Mouse (Mus musculus): ENCODE measurements around the gene Tmem204. TPM values are rescaled to one million over a fixed set of nuclear protein-coding genes. Genes with fewer than 3 reads are reported as not detected.

Tmem204 gene
- total and polyA plus RNA-seq, 2 experiments from 2014 or later: 10.3 to 11.9 TPM

GRCm38 (mm10) chr17:25016292-25017132 lies 66.9 kb downstream of the Tmem204 start:
- Histone ChIP-seq H3K4me1 (ENCODE audit: insufficient read depth) (peaks cover 10% of the 10 kb centered on the region), H3K9ac (peak overlapping the region; percentile 56), H3K36me3 (ENCODE audit: insufficient read depth) (peaks cover 13% of the 10 kb centered on the region), H3K27ac (ENCODE audit: low read depth, low read length) (peak overlapping the region; percentile 69), H3K4me3 (ENCODE audit: low read depth, low read length) (peak overlapping the region; percentile 92), H3K9me3 (ENCODE audit: low read length) (no peaks in the 10 kb centered on the region), H3K27me3 (ENCODE audit: insufficient read depth, low read length) (no peaks in the 10 kb centered on the region), H3K4me2 (ENCODE audit: low read depth) (peak overlapping the region; percentile 90)
- ATAC-seq: peak; percentile 88
- DNase-seq: no peak
- peak; percentile 55 for TF ChIP-seq CTCF (IDR thresholded peaks at IDR 0.05; ENCODE audit: low read depth)
- WGBS: 2% methylated on average over 55 of the region's 55 CpGs

GRCm38 (mm10) chr17:25015655-25016291 lies 67.6 kb downstream of the Tmem204 start, which contains the start of the genes Cramp1l and Ift140:
TSS of gene Cramp1l (minus strand) at chr17:25015788.
TSS of gene Ift140 (plus strand) at chr17:25016085.
- Histone ChIP-seq H3K4me3 (ENCODE audit: low read depth, low read length) (peak within 1 kb of the TSS; percentile 92), H3K27ac (ENCODE audit: low read depth, low read length) (peak within 1 kb of the TSS; percentile 86), H3K36me3 (ENCODE audit: insufficient read depth) (peaks cover 20% of the 10 kb centered on the region), H3K9me3 (ENCODE audit: low read length) (no peaks in the 10 kb centered on the region), H3K4me2 (ENCODE audit: low read depth) (peak within 1 kb of the TSS; percentile 98), H3K27me3 (ENCODE audit: insufficient read depth, low read length) (no peaks in the 10 kb centered on the region), H3K4me1 (ENCODE audit: insufficient read depth) (peaks cover 10% of the 10 kb centered on the region), H3K9ac (peak within 1 kb of the TSS; percentile 83)
- peak; percentile 100 for DNase-seq
- peak; percentile 98 for ATAC-seq
- WGBS: under 1% methylated on average over 62 of the region's 62 CpGs
- no peak for TF ChIP-seq CTCF (IDR thresholded peaks at IDR 0.05; ENCODE audit: low read depth)

DNA sequence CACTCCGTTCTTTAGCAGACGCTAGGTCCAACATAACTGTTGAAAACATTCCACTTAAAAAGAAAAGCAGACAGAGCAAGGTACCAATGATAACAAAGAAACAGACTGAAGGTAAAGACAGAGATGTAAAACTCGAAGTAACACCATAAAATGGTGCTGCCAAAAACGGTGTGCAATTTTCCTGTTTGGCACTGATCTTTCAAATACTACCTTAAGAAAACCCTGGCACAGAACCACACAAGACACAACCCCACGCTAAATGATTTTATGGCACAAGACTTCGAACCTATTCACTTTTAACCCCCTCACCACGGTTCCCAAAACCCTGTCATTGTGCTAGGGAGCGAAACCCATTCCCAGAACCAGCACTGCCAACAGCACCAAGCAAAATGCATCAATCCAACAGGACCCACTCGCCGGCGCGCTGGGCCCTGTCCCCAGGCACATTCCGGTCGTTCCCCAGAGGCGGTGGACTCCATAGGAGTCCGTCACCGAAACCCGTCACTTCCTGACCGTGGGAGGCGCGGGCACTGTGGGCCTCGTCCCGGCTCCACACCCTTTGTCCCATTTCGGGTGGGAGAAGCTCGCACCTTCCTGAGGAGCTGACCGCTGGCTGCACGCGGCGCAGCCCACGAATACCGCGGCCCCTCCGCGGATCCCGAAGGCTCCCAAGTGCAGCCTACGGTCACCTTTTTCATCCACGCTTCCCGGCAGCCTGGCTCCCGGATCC lies 68.4 kb downstream of the Tmem204 start:
- peak; percentile 22 for DNase-seq
- WGBS: under 1% methylated on average over 39 of the region's 39 CpGs
- Histone ChIP-seq H3K4me3 (ENCODE audit: low read depth, low read length) (peak overlapping the region; percentile 92), H3K4me2 (ENCODE audit: low read depth) (peak overlapping the region; percentile 98), H3K27ac (ENCODE audit: low read depth, low read length) (peak overlapping the region; percentile 86), H3K4me1 (ENCODE audit: insufficient read depth) (peaks cover 10% of the 10 kb centered on the region), H3K9ac (peak overlapping the region; percentile 83), H3K36me3 (ENCODE audit: insufficient read depth) (peaks cover 26% of the 10 kb centered on the region), H3K9me3 (ENCODE audit: low read length) (no peaks in the 10 kb centered on the region), H3K27me3 (ENCODE audit: insufficient read depth, low read length) (no peaks in the 10 kb centered on the region)
- no peak; the same call in 1 of the 2 replicates for ATAC-seq
- TF ChIP-seq CTCF (IDR thresholded peaks at IDR 0.05; ENCODE audit: low read depth): no peak

DNA sequence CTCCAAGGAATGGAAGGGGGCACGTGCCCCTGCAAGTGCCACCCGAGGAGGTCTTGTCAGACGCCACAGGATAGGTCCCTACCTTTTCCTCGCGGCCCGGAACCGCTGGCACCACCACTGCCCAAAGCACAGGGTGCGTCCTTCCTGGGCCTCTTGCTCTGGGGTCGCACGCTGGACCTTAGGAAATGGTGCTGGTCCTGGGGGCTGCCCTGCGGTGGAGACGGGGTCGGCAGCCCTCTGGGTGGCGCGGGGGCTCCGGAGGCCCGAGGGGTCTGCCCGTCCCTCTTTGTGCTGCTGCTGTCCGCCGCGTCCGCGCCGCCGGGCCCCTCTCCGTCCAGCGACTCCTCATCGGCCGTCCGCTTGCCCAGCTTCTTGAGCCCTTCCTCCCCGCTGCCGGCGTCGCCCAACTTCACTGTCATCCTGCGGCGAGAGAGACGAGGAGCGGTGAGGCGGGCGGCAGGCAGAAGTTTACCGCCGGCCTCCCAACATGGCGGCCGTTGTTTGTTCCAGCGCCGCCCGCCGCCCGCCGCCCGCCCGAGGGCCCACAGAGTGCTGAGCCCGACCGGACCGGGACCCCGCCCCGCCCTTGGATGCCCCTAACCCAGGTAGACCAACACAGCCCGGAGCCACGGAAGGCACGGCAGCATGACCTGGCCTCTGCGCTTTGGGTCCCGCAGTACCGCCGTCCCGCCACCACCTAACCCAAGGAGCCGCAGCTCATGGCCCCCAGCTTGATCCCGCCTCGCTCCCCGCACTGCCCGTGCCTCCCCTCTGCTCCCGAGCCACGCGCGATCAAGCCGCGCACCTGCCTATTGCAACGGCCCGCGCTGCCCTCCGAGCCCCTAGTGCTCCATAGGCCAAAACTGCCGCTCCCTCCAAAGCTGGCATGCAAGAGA lies 69.5 kb downstream of the Tmem204 start:
- H3K9me3 ChIP-seq (ENCODE audit: low read length): no peaks in the 10 kb centered on the region
- under 1% methylated on average over 66 of the region's 81 CpGs for WGBS
- H3K27ac ChIP-seq (ENCODE audit: low read depth, low read length): peak overlapping the region; percentile 21; the same call in 1 of the 2 replicates
- peaks cover 10% of the 10 kb centered on the region for H3K4me1 ChIP-seq (ENCODE audit: insufficient read depth)
- H3K4me2 ChIP-seq (ENCODE audit: low read depth): peak overlapping the region; percentile 98
- ATAC-seq (no peak), DNase-seq (no peak)
- H3K4me3 ChIP-seq (ENCODE audit: low read depth, low read length): peak overlapping the region; percentile 92
- TF ChIP-seq CTCF (IDR thresholded peaks at IDR 0.05; ENCODE audit: low read depth): no peak
- H3K27me3 ChIP-seq (ENCODE audit: insufficient read depth, low read length): no peaks in the 10 kb centered on the region
- H3K9ac ChIP-seq: peak overlapping the region; percentile 83
- peaks cover 29% of the 10 kb centered on the region for H3K36me3 ChIP-seq (ENCODE audit: insufficient read depth)

Other genes with a start within 250 kb of the Tmem204 start
- gene Hagh, start 243.4 kb downstream of the Tmem204 start, total RNA-seq (2014; rRNA removed): 62.0 and 62.8 TPM in 2 replicates
- 61.6 and 66.6 TPM in 2 replicates for gene Hagh, start 243.4 kb downstream of the Tmem204 start, polyA plus RNA-seq (2015; fragmentation: Nextera tagmentation; extraction: Ambion mirVana)
- 15.1 and 16.6 TPM in 2 replicates for gene Fahd1, start 233.2 kb downstream of the Tmem204 start, total RNA-seq (2014; rRNA removed)
- 13.5 and 15.6 TPM in 2 replicates for gene Fahd1, start 233.2 kb downstream of the Tmem204 start, polyA plus RNA-seq (2015; fragmentation: Nextera tagmentation; extraction: Ambion mirVana)
- 0.48 TPM in 1 of 2 replicates, not detected in the other for gene Igfals, start 217.6 kb downstream of the Tmem204 start, total RNA-seq (2014; rRNA removed)
- 0.18 TPM in 1 of 2 replicates, not detected in the other for gene Igfals, start 217.6 kb downstream of the Tmem204 start, polyA plus RNA-seq (2015; fragmentation: Nextera tagmentation; extraction: Ambion mirVana)
- 40.5 and 50.6 TPM in 2 replicates for gene Nubp2, start 197.2 kb downstream of the Tmem204 start, total RNA-seq (2014; rRNA removed)
- gene Nubp2, start 197.2 kb downstream of the Tmem204 start, polyA plus RNA-seq (2015; fragmentation: Nextera tagmentation; extraction: Ambion mirVana): 67.3 and 80.1 TPM in 2 replicates
- 75.7 and 91.0 TPM in 2 replicates for gene Spsb3, start 196.9 kb downstream of the Tmem204 start, total RNA-seq (2014; rRNA removed)
- 89.8 and 97.8 TPM in 2 replicates for gene Spsb3, start 196.9 kb downstream of the Tmem204 start, polyA plus RNA-seq (2015; fragmentation: Nextera tagmentation; extraction: Ambion mirVana)
- 35.6 and 36.6 TPM in 2 replicates for gene Eme2, start 188.5 kb downstream of the Tmem204 start, total RNA-seq (2014; rRNA removed)
- 14.7 and 17.9 TPM in 2 replicates for gene Eme2, start 188.5 kb downstream of the Tmem204 start, polyA plus RNA-seq (2015; fragmentation: Nextera tagmentation; extraction: Ambion mirVana)
- gene Mrps34, start 188.5 kb downstream of the Tmem204 start, total RNA-seq (2014; rRNA removed): 39.5 and 45.5 TPM in 2 replicates
- 128 and 138 TPM in 2 replicates for gene Mrps34, start 188.5 kb downstream of the Tmem204 start, polyA plus RNA-seq (2015; fragmentation: Nextera tagmentation; extraction: Ambion mirVana)
- gene Nme3, start 187.1 kb downstream of the Tmem204 start, total RNA-seq (2014; rRNA removed): 60.1 and 75.7 TPM in 2 replicates
- 74.7 and 81.0 TPM in 2 replicates for gene Nme3, start 187.1 kb downstream of the Tmem204 start, polyA plus RNA-seq (2015; fragmentation: Nextera tagmentation; extraction: Ambion mirVana)
- 128 and 151 TPM in 2 replicates for gene Mapk8ip3, start 146.6 kb downstream of the Tmem204 start, total RNA-seq (2014; rRNA removed)
- gene Mapk8ip3, start 146.6 kb downstream of the Tmem204 start, polyA plus RNA-seq (2015; fragmentation: Nextera tagmentation; extraction: Ambion mirVana): 50.3 and 65.1 TPM in 2 replicates
- gene Jpt2, start 122.9 kb downstream of the Tmem204 start, total RNA-seq (2014; rRNA removed): 52.3 and 64.7 TPM in 2 replicates
- 46.2 and 58.4 TPM in 2 replicates for gene Jpt2, start 122.9 kb downstream of the Tmem204 start, polyA plus RNA-seq (2015; fragmentation: Nextera tagmentation; extraction: Ambion mirVana)
- gene Cramp1l, start 67.8 kb downstream of the Tmem204 start, total RNA-seq (2014; rRNA removed): 16.2 and 21.5 TPM in 2 replicates
- 1.9 and 2.9 TPM in 2 replicates for gene Cramp1l, start 67.8 kb downstream of the Tmem204 start, polyA plus RNA-seq (2015; fragmentation: Nextera tagmentation; extraction: Ambion mirVana)
- gene Ift140, start 67.5 kb downstream of the Tmem204 start, total RNA-seq (2014; rRNA removed): 31.8 and 37.7 TPM in 2 replicates
- gene Ift140, start 67.5 kb downstream of the Tmem204 start, polyA plus RNA-seq (2015; fragmentation: Nextera tagmentation; extraction: Ambion mirVana): 11.6 and 15.2 TPM in 2 replicates
- 51.9 and 92.2 TPM in 2 replicates for gene Telo2, start 32.4 kb upstream of the Tmem204 start, total RNA-seq (2014; rRNA removed)
- gene Telo2, start 32.4 kb upstream of the Tmem204 start, polyA plus RNA-seq (2015; fragmentation: Nextera tagmentation; extraction: Ambion mirVana): 32.4 and 35.6 TPM in 2 replicates
- 1.2 TPM in 1 of 2 replicates, not detected in the other for gene Ptx4, start 37.2 kb upstream of the Tmem204 start, total RNA-seq (2014; rRNA removed)
- 0.20 and 0.54 TPM in 2 replicates for gene Ptx4, start 37.2 kb upstream of the Tmem204 start, polyA plus RNA-seq (2015; fragmentation: Nextera tagmentation; extraction: Ambion mirVana)
- 29.2 and 33.1 TPM in 2 replicates for gene Clcn7, start 49.8 kb upstream of the Tmem204 start, total RNA-seq (2014; rRNA removed)
- gene Clcn7, start 49.8 kb upstream of the Tmem204 start, polyA plus RNA-seq (2015; fragmentation: Nextera tagmentation; extraction: Ambion mirVana): 14.8 and 19.0 TPM in 2 replicates
- 0.05 TPM in 1 of 2 replicates, not detected in the other for gene Ccdc154, start 78.9 kb upstream of the Tmem204 start, total RNA-seq (2014; rRNA removed)
- not detected in 2 replicates for gene Ccdc154, start 78.9 kb upstream of the Tmem204 start, polyA plus RNA-seq (2015; fragmentation: Nextera tagmentation; extraction: Ambion mirVana)
- gene Gm38655, start 91.9 kb upstream of the Tmem204 start, total RNA-seq (2014; rRNA removed): not detected in 2 replicates
- gene Gm38655, start 91.9 kb upstream of the Tmem204 start, polyA plus RNA-seq (2015; fragmentation: Nextera tagmentation; extraction: Ambion mirVana): not detected in 2 replicates
- 23.7 and 24.2 TPM in 2 replicates for gene BC003965, start 101.0 kb upstream of the Tmem204 start, total RNA-seq (2014; rRNA removed)
- 30.8 and 32.8 TPM in 2 replicates for gene BC003965, start 101.0 kb upstream of the Tmem204 start, polyA plus RNA-seq (2015; fragmentation: Nextera tagmentation; extraction: Ambion mirVana)
- gene Unkl, start 104.8 kb upstream of the Tmem204 start, total RNA-seq (2014; rRNA removed): 21.6 and 22.8 TPM in 2 replicates
- 7.6 and 11.6 TPM in 2 replicates for gene Unkl, start 104.8 kb upstream of the Tmem204 start, polyA plus RNA-seq (2015; fragmentation: Nextera tagmentation; extraction: Ambion mirVana)
- gene Gnptg, start 156.5 kb upstream of the Tmem204 start, total RNA-seq (2014; rRNA removed): 91.3 and 109 TPM in 2 replicates
- gene Gnptg, start 156.5 kb upstream of the Tmem204 start, polyA plus RNA-seq (2015; fragmentation: Nextera tagmentation; extraction: Ambion mirVana): 119 and 121 TPM in 2 replicates
- 56.6 and 62.0 TPM in 2 replicates for gene Tsr3, start 156.6 kb upstream of the Tmem204 start, total RNA-seq (2014; rRNA removed)
- 70.0 and 78.6 TPM in 2 replicates for gene Tsr3, start 156.6 kb upstream of the Tmem204 start, polyA plus RNA-seq (2015; fragmentation: Nextera tagmentation; extraction: Ambion mirVana)
- 30.2 and 70.8 TPM in 2 replicates for gene Baiap3, start 172.8 kb upstream of the Tmem204 start, total RNA-seq (2014; rRNA removed)
- 8.2 and 16.2 TPM in 2 replicates for gene Baiap3, start 172.8 kb upstream of the Tmem204 start, polyA plus RNA-seq (2015; fragmentation: Nextera tagmentation; extraction: Ambion mirVana)
- gene Ube2i, start 191.0 kb upstream of the Tmem204 start, total RNA-seq (2014; rRNA removed): 508 and 550 TPM in 2 replicates
- gene Ube2i, start 191.0 kb upstream of the Tmem204 start, polyA plus RNA-seq (2015; fragmentation: Nextera tagmentation; extraction: Ambion mirVana): 439 and 486 TPM in 2 replicates
- gene Prss34, start 214.8 kb upstream of the Tmem204 start, total RNA-seq (2014; rRNA removed): not detected in 2 replicates
- gene Prss34, start 214.8 kb upstream of the Tmem204 start, polyA plus RNA-seq (2015; fragmentation: Nextera tagmentation; extraction: Ambion mirVana): not detected in 2 replicates
- not detected in 2 replicates for gene Prss28, start 225.1 kb upstream of the Tmem204 start, total RNA-seq (2014; rRNA removed)
- gene Prss28, start 225.1 kb upstream of the Tmem204 start, polyA plus RNA-seq (2015; fragmentation: Nextera tagmentation; extraction: Ambion mirVana): not detected in 2 replicates
- gene Prss29, start 235.1 kb upstream of the Tmem204 start, total RNA-seq (2014; rRNA removed): not detected in 2 replicates
- gene Prss29, start 235.1 kb upstream of the Tmem204 start, polyA plus RNA-seq (2015; fragmentation: Nextera tagmentation; extraction: Ambion mirVana): not detected in 2 replicates

Measured in forebrain, postnatal 0 days (tissue).